8 mouse cellular contexts compared by ENCODE assay signal in genomic region chr11:103311960-103312611, GRCm38 (mm10). TPM values are rescaled to one million over a fixed set of nuclear protein-coding genes. Genes with fewer than 3 reads are reported as not detected.
DNase-seq lines count a peak whose midpoint lies in the region; ATAC-seq lines count a peak whose summit lies in the region.

No protein-coding gene starts in this region.

- no peaks in the 10 kb centered on the region for H3K9me3 ChIP-seq in neural tube, embryonic 15.5 days (replicated peaks)

- ATAC-seq in CD4-positive, CD25-positive, alpha-beta regulatory T cell, adult 4 months = no peak
- no peak for ATAC-seq in neural tube, embryonic 15.5 days (ENCODE audit: low FRiP score)
- no peak for ATAC-seq in monocyte, adult 5-6 weeks (replicated peaks; ENCODE audit: insufficient number of reproducible peaks, low FRiP score, low TSS enrichment, poor library complexity, severe bottlenecking)

- H3K9ac ChIP-seq in neural tube, embryonic 15.5 days (replicated peaks) = peak overlapping the region; percentile 32

- H3K27ac ChIP-seq in neural tube, embryonic 15.5 days (replicated peaks) = no peak overlapping the region

- peak; percentile 44 for DNase-seq in CD4-positive, CD25-positive, alpha-beta regulatory T cell, adult 2 months (ENCODE audit: low read depth, low spot score)
- peak; percentile 70 for DNase-seq in embryo, embryonic 10 days (ENCODE audit: low spot score)
- DNase-seq in heart, adult 18-20 months = peak; percentile 70
- DNase-seq in kidney, adult 11 months = peak; percentile 56
- DNase-seq in lung, adult 18-20 months = peak; percentile 71 to 76

- WGBS in neural tube, embryonic 15.5 days = 11% methylated on average over 30 of the region's 30 CpGs

- H3K4me3 ChIP-seq in neural tube, embryonic 15.5 days (replicated peaks) = peak overlapping the region; percentile 28

- H3K36me3 ChIP-seq in neural tube, embryonic 15.5 days = no peaks in the 10 kb centered on the region

- no peaks in the 10 kb centered on the region for H3K27me3 ChIP-seq in neural tube, embryonic 15.5 days (replicated peaks)

- peaks cover 10% of the 10 kb centered on the region for H3K4me1 ChIP-seq in neural tube, embryonic 15.5 days

- H3K4me2 ChIP-seq in neural tube, embryonic 15.5 days = peak overlapping the region; percentile 68

RNA-seq across cellular contexts. Expression of gene Map3k14, which starts 44.8 kb away (rescaled TPM):
- polyA plus RNA-seq in CD4-positive, CD25-positive, alpha-beta regulatory T cell, adult 4 months (2017; shearing (Covaris generic)) = 10 to 100 TPM; 29.6 to 50.3 TPM
- total RNA-seq in heart, adult 18-20 months (2021) = 1 to 10 TPM; 2.5 to 3.0 TPM
- polyA plus RNA-seq in neural tube, embryonic 15.5 days (2015; fragmentation: Nextera tagmentation; extraction: Ambion mirVana) = 3.8 and 5.7 TPM in 2 replicates
- total RNA-seq in monocyte, adult 5-6 weeks (2017) = 72.0 to 89.0 TPM (median 88.0 TPM) in 3 replicates

RNA-seq across cellular contexts. Expression of gene Arhgap27, which starts 51.4 kb away (rescaled TPM):
- polyA plus RNA-seq in CD4-positive, CD25-positive, alpha-beta regulatory T cell, adult 4 months (2017; shearing (Covaris generic)) = 10 to 100 TPM; 21.4 to 36.6 TPM
- total RNA-seq in heart, adult 18-20 months (2021) = 10 to 100 TPM; 15.3 to 20.3 TPM
- 6.3 and 8.3 TPM in 2 replicates for polyA plus RNA-seq in neural tube, embryonic 15.5 days (2015; fragmentation: Nextera tagmentation; extraction: Ambion mirVana)
- total RNA-seq in monocyte, adult 5-6 weeks (2017) = 59.2 to 68.0 TPM (median 67.2 TPM) in 3 replicates

Comparison
In these comparisons a context has a peak if more than half of its experiments do, and no peak if none do; other contexts are left out.
1. RNA of gene Map3k14, which starts 44.8 kb away (total RNA-seq): 72.0 to 89.0 TPM in monocyte, adult 5-6 weeks; 2.5 to 3.0 TPM in heart, adult 18-20 months; every median in the first group is over 10 times any median in the second.
2. Peak in every context shown above with its lines, with median percentiles within 50 percentile points of each other: DNase-seq.